Mouse (Mus musculus) kidney, postnatal 4 days (tissue): ENCODE measurements around the gene Slc25a33.

Source experiments
- DNase-seq, 2 experiments: peaks; one replicate each; pipeline ENCODE4 v3.0.0; 2021; ENCODE audit warnings: mixed read lengths in 2 of 2

The Slc25a33 gene

GRCm38 (mm10) chr4:149774094-149774470, at the start of gene Slc25a33:
Gene Slc25a33, minus strand, starts transcription at chr4:149774277.
- DNase-seq = peak; percentile 98

- DNase-seq = no peak
Observed at GRCm38 (mm10) chr4:149822586-149823196, 48.6 kb upstream of the Slc25a33 start.

GRCm38 (mm10) chr4:149822126-149822525, 48.0 kb upstream of the Slc25a33 start:
- DNase-seq = peak; percentile 70 to 78

GRCm38 (mm10) chr4:149820569-149820968, 46.5 kb upstream of the Slc25a33 start:
- DNase-seq = peak; percentile 39 to 62

GRCm38 (mm10) chr4:149819195-149819594, 45.1 kb upstream of the Slc25a33 start:
- no peak for DNase-seq

- DNase-seq = no peak
Observed at GRCm38 (mm10) chr4:149816598-149816997, 42.5 kb upstream of the Slc25a33 start.

GRCm38 (mm10) chr4:149815586-149815985, 41.5 kb upstream of the Slc25a33 start:
- DNase-seq = no peak

- DNase-seq = peak in 1 of 2 experiments; percentile 39
Observed at GRCm38 (mm10) chr4:149813409-149814184, 39.5 kb upstream of the Slc25a33 start.

- DNase-seq = peak in 1 of 2 experiments; percentile 48
Observed at GRCm38 (mm10) chr4:149810372-149810771, 36.3 kb upstream of the Slc25a33 start.

GRCm38 (mm10) chr4:149808584-149809227, 34.6 kb upstream of the Slc25a33 start:
- no peak for DNase-seq

- no peak for DNase-seq
Observed at GRCm38 (mm10) chr4:149808060-149808567, 34.0 kb upstream of the Slc25a33 start.

- peak; percentile 97 to 98 for DNase-seq
Observed at GRCm38 (mm10) chr4:149806699-149807381, 32.8 kb upstream of the Slc25a33 start.

- DNase-seq = no peak
Observed at GRCm38 (mm10) chr4:149802269-149802668, 28.2 kb upstream of the Slc25a33 start.

GRCm38 (mm10) chr4:149800576-149800975, 26.5 kb upstream of the Slc25a33 start:
- DNase-seq = no peak

- no peak for DNase-seq
Observed at GRCm38 (mm10) chr4:149800172-149800464, 26.0 kb upstream of the Slc25a33 start.

- no peak for DNase-seq
Observed at GRCm38 (mm10) chr4:149799346-149800171, 25.5 kb upstream of the Slc25a33 start.

GRCm38 (mm10) chr4:149798684-149799309, 24.7 kb upstream of the Slc25a33 start:
- peak; percentile 59 to 69 for DNase-seq

GRCm38 (mm10) chr4:149798116-149798515, 24.0 kb upstream of the Slc25a33 start:
- DNase-seq = no peak

- DNase-seq = no peak
Observed at GRCm38 (mm10) chr4:149797220-149797610, 23.1 kb upstream of the Slc25a33 start.

GRCm38 (mm10) chr4:149796567-149797219, 22.6 kb upstream of the Slc25a33 start:
- no peak for DNase-seq

GRCm38 (mm10) chr4:149794966-149795477, 20.9 kb upstream of the Slc25a33 start:
- DNase-seq = no peak
